Mouse (Mus musculus): ENCODE measurements at regions not wholly inside any gene's neighbourhood (a gene's known extent, or its start where the extent isn't known, plus 50 kb on each side); places are given as distances from the start of the nearest gene placed in this dataset.

DNA sequence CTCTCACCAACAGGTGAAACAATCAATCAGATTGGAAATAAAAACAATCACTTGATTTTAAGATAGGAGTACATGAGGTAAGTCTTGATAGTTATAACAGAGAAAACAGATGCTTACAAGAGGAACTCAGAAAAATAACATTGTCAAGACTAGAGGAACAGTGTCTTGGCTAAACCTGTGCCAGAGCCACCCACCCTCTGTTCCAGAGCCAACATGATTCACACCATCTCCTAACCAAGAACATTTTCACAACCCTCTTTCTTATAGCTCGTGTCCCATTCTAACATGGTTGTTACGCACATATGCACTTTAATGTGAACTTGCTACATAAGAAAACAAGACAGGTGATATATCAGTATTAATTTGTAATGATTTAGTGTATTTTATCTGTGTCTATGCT, 565.6 kb downstream of the Defb40 start:
- no peak for ATAC-seq
- H3K27ac ChIP-seq, result no peak overlapping the region
- H3K4me3 ChIP-seq (replicated peaks), result no peak overlapping the region
- H3K4me2 ChIP-seq (replicated peaks), result no peak overlapping the region
- no peaks in the 10 kb centered on the region for H3K9me3 ChIP-seq
- H3K36me3 ChIP-seq, result no peaks in the 10 kb centered on the region
- no peaks in the 10 kb centered on the region for H3K27me3 ChIP-seq (replicated peaks)
- 91% methylated on average over 2 of the region's 2 CpGs for WGBS
- H3K9ac ChIP-seq, result no peak overlapping the region
- H3K4me1 ChIP-seq (replicated peaks), result no peaks in the 10 kb centered on the region

DNA sequence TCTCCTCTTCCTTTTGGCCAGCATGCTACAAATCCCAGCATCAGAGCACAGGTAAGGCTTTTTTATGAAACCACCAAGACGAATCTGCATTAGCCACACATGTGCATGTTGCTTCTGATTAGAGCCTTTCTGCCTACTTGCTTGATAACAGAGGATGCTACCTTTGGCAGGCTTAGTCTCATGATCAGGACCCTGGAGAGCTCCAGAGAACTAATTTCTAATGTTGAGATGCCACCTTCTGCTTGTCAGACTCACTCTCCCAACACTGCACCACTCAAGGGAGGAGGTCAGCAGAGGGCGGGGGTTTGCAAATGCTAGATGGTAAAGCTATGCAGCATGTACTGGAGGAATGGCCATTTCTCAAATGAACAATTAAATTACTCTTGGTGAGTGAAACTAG, 571.6 kb downstream of the Defb40 start:
- 48% methylated on average over 2 of the region's 2 CpGs for WGBS
- no peaks in the 10 kb centered on the region for H3K4me1 ChIP-seq (replicated peaks)
- ATAC-seq, result no peak
- H3K9ac ChIP-seq, result no peak overlapping the region
- H3K4me3 ChIP-seq (replicated peaks), result no peak overlapping the region
- H3K9me3 ChIP-seq, result no peaks in the 10 kb centered on the region
- no peak overlapping the region for H3K27ac ChIP-seq
- no peaks in the 10 kb centered on the region for H3K27me3 ChIP-seq (replicated peaks)
- H3K4me2 ChIP-seq (replicated peaks), result no peak overlapping the region
- no peaks in the 10 kb centered on the region for H3K36me3 ChIP-seq

DNA sequence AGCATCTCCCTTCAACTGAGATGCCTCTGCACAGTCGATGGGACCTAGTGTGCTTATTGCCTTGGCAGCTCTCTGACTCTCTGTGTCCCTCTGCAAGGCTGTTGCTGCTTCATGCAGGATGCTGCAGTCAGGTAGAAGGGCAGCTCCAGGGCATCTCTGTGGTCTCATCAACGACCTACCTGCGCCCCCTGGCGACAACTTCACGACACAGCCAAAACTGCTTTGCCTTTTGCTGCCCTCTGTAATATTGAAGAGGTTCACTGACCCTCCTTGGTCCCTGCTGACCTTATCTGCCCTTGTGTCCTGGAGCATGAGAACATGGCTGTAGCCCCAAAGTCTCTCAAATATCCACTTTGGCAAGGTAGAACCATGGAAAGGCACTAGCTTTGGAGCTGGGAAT, 589.7 kb downstream of the Defb40 start:
- H3K4me1 ChIP-seq (replicated peaks), result no peaks in the 10 kb centered on the region
- no peak for ATAC-seq
- H3K4me2 ChIP-seq (replicated peaks), result no peak overlapping the region
- H3K36me3 ChIP-seq, result no peaks in the 10 kb centered on the region
- no peaks in the 10 kb centered on the region for H3K9me3 ChIP-seq
- H3K9ac ChIP-seq, result no peak overlapping the region
- H3K27ac ChIP-seq, result no peak overlapping the region
- H3K27me3 ChIP-seq (replicated peaks), result no peaks in the 10 kb centered on the region
- H3K4me3 ChIP-seq (replicated peaks), result no peak overlapping the region
- WGBS, result 5% methylated on average over 5 of the region's 5 CpGs

DNA sequence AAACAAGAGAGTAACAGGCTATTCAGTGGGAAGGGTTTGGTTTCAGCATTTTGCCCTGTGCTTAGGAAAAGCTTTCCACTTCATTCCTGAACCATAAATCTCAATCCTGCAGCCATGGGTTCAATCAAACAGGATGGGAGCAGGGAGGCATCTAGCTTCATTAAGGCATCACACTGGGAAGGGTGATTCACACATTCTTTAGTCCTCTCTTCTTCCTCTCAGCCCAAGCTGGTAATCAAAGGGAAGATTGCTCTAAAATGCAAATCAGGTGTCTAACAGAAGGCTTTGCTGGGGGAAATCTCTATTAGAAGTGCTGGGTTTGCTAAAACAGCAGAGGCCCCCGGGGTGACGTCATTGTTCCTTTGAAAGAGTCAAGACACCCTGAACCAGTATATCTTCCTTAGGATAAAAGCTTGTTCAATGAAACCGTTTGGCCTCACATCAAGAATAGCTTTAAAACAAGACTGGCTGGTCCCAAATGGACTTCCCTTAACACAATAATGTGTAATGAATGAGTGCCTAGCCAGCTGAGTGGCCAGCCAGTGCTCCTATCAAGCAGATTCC, 596.4 kb downstream of the Defb40 start:
- Histone ChIP-seq H3K27me3 (replicated peaks) (no peaks in the 10 kb centered on the region), H3K36me3 (no peaks in the 10 kb centered on the region), H3K4me1 (replicated peaks) (no peaks in the 10 kb centered on the region), H3K4me3 (replicated peaks) (no peak overlapping the region), H3K27ac (no peak overlapping the region), H3K9me3 (no peaks in the 10 kb centered on the region), H3K4me2 (replicated peaks) (no peak overlapping the region), H3K9ac (no peak overlapping the region)
- ATAC-seq, result no peak
- WGBS, result 13% methylated on average over 3 of the region's 3 CpGs

DNA sequence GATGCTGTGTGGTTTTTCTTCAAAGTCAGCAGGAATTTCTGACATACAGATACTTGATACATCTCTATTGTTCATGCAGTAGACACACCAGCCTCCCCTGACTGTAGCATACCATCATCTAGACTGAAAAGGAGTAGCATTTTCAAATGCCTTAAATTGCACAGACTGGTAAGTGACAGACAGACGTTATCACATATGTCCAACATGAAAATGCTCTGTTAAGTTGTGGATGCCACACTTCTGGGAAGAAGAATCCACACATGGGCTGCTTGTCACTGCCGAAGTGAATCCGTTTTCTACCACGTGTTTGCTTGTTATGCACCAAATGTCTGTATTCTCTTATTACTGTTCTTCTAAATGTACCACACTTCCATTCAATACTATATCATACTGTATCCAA, 629.3 kb downstream of the Defb40 start:
- H3K4me2 ChIP-seq (replicated peaks), result no peak overlapping the region
- H3K4me1 ChIP-seq (replicated peaks), result no peaks in the 10 kb centered on the region
- no peaks in the 10 kb centered on the region for H3K9me3 ChIP-seq
- H3K9ac ChIP-seq, result no peak overlapping the region
- H3K36me3 ChIP-seq, result no peaks in the 10 kb centered on the region
- no peaks in the 10 kb centered on the region for H3K27me3 ChIP-seq (replicated peaks)
- ATAC-seq, result no peak
- H3K27ac ChIP-seq, result no peak overlapping the region
- 86% methylated on average over 4 of the region's 4 CpGs for WGBS
- H3K4me3 ChIP-seq (replicated peaks), result no peak overlapping the region

DNA sequence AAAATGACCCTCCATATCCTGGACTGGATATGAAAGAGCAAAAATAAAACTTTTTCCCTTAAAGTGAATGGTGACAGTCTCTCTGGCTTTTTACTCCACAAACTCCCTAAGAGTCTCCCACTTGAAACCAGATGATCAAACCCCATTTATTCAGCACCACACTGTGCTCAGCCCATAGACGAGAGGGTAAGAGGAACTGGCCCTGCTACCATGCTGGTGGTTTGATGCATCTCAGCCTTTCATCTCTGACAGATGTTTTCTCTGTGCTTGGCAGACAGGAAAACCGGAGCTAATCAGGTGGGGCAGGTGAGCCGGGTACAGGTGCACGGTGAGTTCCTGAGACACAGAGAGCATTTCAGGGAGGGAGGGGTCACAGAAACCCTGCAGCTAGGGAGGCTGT, 631.8 kb downstream of the Defb40 start:
- Histone ChIP-seq H3K36me3 (no peaks in the 10 kb centered on the region), H3K4me3 (replicated peaks) (no peak overlapping the region), H3K9me3 (no peaks in the 10 kb centered on the region), H3K4me1 (replicated peaks) (no peaks in the 10 kb centered on the region), H3K27ac (no peak overlapping the region), H3K27me3 (replicated peaks) (no peaks in the 10 kb centered on the region), H3K4me2 (replicated peaks) (no peak overlapping the region), H3K9ac (no peak overlapping the region)
- no peak for ATAC-seq
- WGBS, result 58% methylated on average over 4 of the region's 4 CpGs

DNA sequence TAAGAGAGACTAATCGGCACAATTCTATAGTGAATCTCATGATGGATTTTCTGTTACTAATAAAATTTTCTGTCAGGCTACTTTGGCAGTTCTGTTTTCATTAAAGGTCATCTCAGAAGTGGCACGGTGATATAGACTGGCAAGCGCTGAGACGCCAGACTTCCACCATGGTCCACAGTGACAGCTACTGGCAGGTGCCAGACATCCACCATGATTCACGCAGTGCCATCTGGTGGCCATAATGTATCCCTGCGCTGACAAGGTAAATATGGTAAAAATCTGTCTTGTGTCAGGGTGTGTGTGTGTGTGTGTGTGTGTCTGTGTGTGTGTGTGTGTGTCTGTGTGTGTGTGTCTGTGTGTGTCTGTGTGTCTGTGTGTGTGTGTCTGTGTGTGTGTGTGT, 632.7 kb downstream of the Defb40 start:
- 32% methylated on average over 6 of the region's 6 CpGs for WGBS
- Histone ChIP-seq H3K27me3 (replicated peaks) (no peaks in the 10 kb centered on the region), H3K27ac (no peak overlapping the region), H3K36me3 (no peaks in the 10 kb centered on the region), H3K4me2 (replicated peaks) (no peak overlapping the region), H3K9me3 (no peaks in the 10 kb centered on the region), H3K4me3 (replicated peaks) (no peak overlapping the region), H3K4me1 (replicated peaks) (no peaks in the 10 kb centered on the region), H3K9ac (no peak overlapping the region)
- no peak for ATAC-seq

DNA sequence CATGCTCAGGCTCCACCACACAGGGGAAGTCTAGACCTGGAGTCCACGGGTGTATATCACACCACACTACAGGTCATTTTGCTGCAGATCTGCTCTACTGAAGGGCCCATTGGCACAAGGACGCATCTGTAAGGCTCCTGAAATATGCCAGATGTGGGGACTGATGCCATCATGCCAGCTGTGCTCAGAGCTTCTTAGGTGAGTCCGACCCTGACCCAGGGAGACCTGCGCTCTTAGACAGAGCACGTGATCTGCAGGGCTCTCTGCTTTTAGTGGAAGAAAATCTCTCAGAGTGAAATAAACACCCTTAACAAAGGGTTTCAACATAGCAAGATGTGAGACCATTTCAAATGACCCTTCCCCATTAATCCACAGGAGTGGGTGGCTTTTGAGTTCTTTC, 633.2 kb downstream of the Defb40 start:
- Histone ChIP-seq H3K9me3 (no peaks in the 10 kb centered on the region), H3K4me1 (replicated peaks) (no peaks in the 10 kb centered on the region), H3K4me2 (replicated peaks) (no peak overlapping the region), H3K27ac (no peak overlapping the region), H3K9ac (no peak overlapping the region), H3K4me3 (replicated peaks) (no peak overlapping the region), H3K27me3 (replicated peaks) (no peaks in the 10 kb centered on the region), H3K36me3 (no peaks in the 10 kb centered on the region)
- ATAC-seq, result no peak
- 85% methylated on average over 5 of the region's 5 CpGs for WGBS

DNA sequence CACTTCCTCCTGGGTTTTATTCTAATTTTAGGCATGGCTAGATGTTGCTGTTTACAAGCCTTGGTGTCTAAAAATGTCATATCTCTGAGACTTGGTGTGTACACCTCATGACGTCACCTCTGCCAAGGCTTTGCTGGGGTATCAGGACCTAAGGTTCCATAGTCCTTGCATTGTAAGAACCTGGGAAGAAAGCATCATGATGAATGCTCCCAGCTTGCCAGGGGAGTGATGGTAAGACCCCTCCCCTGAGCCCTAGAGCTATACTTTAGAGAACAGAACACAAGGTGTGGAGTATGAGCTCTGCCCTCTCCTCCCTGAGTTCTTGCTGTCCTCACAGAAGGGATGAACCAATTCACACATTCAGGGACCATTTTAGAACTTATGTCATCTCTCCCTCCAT, 642.5 kb downstream of the Defb40 start:
- 83% methylated on average over 1 of the region's 1 CpGs for WGBS
- no peaks in the 10 kb centered on the region for H3K4me1 ChIP-seq (replicated peaks)
- H3K9me3 ChIP-seq, result no peaks in the 10 kb centered on the region

DNA sequence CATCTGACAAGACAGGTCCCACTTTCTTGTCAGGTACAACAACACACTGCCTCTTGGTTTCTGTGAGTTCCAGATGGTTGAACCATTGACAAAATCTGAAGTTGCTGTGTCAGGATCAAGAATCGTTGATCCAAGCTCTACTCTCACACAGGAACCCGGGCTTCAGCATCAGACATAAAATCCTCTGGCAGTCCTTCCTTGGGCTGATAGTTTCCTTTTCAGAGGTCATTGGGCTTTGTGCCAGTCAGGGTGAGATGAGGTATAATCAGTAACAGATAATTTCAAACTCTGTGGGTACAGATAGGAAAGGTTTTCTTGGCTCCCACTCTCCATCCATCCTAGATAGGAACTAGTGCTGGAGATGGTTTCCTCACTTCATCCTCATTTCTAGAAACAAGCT, 649.5 kb downstream of the Defb40 start:
- Histone ChIP-seq H3K4me2 (replicated peaks) (no peak overlapping the region), H3K4me3 (replicated peaks) (no peak overlapping the region), H3K27me3 (replicated peaks) (no peaks in the 10 kb centered on the region), H3K9me3 (no peaks in the 10 kb centered on the region), H3K36me3 (no peaks in the 10 kb centered on the region), H3K4me1 (replicated peaks) (no peaks in the 10 kb centered on the region), H3K27ac (no peak overlapping the region), H3K9ac (no peak overlapping the region)
- ATAC-seq, result no peak
- whole genome bisulfite sequencing, result 82% methylated on average over 2 of the region's 2 CpGs

More for the DNA sequence above, 642.5 kb downstream of the Defb40 start:
- no peak for ATAC-seq
- no peak overlapping the region for H3K4me2 ChIP-seq (replicated peaks)
- H3K36me3 ChIP-seq, result no peaks in the 10 kb centered on the region
- no peak overlapping the region for H3K4me3 ChIP-seq (replicated peaks)
- H3K9ac ChIP-seq, result no peak overlapping the region
- no peak overlapping the region for H3K27ac ChIP-seq
- no peaks in the 10 kb centered on the region for H3K27me3 ChIP-seq (replicated peaks)

DNA sequence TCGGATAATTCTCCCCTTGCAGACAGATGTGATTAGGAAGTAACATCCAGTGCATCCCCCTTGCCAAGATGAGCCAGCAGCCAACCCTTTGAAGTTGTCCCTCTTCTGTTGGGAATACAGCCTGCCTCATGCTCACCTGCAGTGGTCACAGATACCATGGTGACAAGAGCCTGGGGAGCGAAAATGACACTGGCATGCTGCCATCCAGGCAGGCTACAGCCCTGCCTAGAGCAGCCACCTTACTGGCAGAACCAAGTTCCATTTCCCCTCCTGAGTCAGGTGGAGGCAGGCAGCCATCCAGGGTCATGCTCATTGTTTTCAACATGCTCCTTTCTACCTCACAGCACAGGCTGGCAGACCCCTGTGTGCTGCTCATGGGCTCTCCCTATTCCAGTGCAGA, 661.6 kb downstream of the Defb40 start:
- ATAC-seq, result no peak
- Histone ChIP-seq H3K27me3 (replicated peaks) (no peaks in the 10 kb centered on the region), H3K4me3 (replicated peaks) (no peak overlapping the region), H3K9ac (no peak overlapping the region), H3K36me3 (no peaks in the 10 kb centered on the region), H3K4me1 (replicated peaks) (no peaks in the 10 kb centered on the region), H3K9me3 (no peaks in the 10 kb centered on the region), H3K27ac (no peak overlapping the region), H3K4me2 (replicated peaks) (no peak overlapping the region)
- WGBS, result 60% methylated on average over 2 of the region's 2 CpGs

DNA sequence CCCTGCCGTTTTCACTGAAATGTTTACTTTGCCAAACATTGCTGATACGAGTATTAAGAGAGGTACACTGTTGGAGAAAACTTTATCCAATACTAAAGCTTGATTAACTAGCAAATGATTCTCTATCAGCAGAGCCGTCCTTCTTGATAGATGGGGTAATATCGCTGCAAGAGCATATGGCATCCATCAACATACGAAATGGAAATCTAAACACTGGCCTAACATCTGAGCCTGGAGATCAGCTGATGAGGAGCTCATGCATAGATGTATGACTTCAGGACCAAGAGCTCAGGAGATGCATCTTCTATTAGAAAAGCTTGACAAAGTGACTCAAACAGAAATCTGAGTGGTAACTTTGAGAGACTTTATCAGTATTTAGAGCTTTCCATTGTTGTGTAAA, 666.5 kb downstream of the Defb40 start:
- H3K4me1 ChIP-seq (replicated peaks), result no peaks in the 10 kb centered on the region
- no peaks in the 10 kb centered on the region for H3K9me3 ChIP-seq
- no peaks in the 10 kb centered on the region for H3K36me3 ChIP-seq
- no peak for ATAC-seq
- 56% methylated on average over 5 of the region's 5 CpGs for WGBS
- H3K4me3 ChIP-seq (replicated peaks), result no peak overlapping the region
- H3K4me2 ChIP-seq (replicated peaks), result no peak overlapping the region
- no peaks in the 10 kb centered on the region for H3K27me3 ChIP-seq (replicated peaks)
- H3K9ac ChIP-seq, result no peak overlapping the region
- H3K27ac ChIP-seq, result no peak overlapping the region

DNA sequence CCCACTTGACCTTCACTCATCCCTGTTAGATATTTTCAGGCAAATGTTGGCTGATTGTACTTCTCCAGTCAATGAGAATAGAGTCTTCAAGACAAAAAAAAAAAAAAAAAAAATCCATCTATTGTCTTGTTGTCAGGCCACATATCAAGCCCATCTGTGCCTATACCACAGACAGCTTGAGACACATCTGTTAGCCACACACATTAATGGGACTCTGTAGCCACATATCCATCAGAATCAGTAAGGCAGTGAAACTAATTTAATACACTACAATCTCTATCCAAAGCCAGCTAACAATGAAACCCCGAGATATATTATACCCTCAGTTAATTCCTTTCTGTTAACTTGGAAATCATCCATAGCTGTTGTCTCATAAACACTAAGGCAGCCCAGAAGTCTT, 667.1 kb downstream of the Defb40 start:
- H3K36me3 ChIP-seq, result no peaks in the 10 kb centered on the region
- no peak overlapping the region for H3K9ac ChIP-seq
- 67% methylated on average over 1 of the region's 1 CpGs for WGBS
- no peak for ATAC-seq
- H3K27ac ChIP-seq, result no peak overlapping the region
- no peak overlapping the region for H3K4me3 ChIP-seq (replicated peaks)
- H3K9me3 ChIP-seq, result no peaks in the 10 kb centered on the region
- no peaks in the 10 kb centered on the region for H3K27me3 ChIP-seq (replicated peaks)
- no peak overlapping the region for H3K4me2 ChIP-seq (replicated peaks)
- no peaks in the 10 kb centered on the region for H3K4me1 ChIP-seq (replicated peaks)

Measured in intestine, embryonic 15.5 days (tissue).